Mouse (Mus musculus): Measurements from ENCODE around the gene Ogfrl1.

DNA sequence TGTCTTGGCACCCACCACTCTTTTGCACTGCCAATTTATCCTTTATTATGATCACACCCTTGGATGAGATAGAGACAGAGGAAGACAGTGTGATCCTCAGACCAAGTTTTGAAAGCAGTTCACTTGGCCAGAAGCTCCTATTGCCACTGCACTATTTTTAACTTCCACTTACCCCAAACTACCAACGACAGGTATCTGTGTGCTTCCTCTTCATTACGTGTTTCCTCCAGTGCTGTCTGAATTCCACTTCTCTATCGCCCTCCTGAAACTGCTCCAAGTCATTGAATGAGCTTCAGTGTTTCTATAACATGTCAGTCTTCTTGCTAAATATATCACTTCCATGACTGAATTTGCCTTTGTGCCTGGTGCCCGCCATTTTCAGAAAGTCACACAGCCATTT lies at the start of gene Ogfrl1:
- TF ChIP-seq TAL1 (IDR thresholded peaks at IDR 0.05; ENCODE audit: low read length) (no peak), GATA1 (IDR thresholded peaks at IDR 0.05; ENCODE audit: low read length) (no peak)
